Mouse (Mus musculus): Measurements from ENCODE around the gene Dnajb2.

Dnajb2 gene

GRCm38 (mm10) chr1:75248041-75248772 is 12.0 kb downstream of the Dnajb2 start:
- in situ Hi-C loops (cut with MboI, MseI), result no loop called here

GRCm38 (mm10) chr1:75250498-75250897 is 14.3 kb downstream of the Dnajb2 start:
- in situ Hi-C loops (cut with MboI, MseI), result loop anchor here (5.0 kb wide), 3 partner anchors 113 to 198 kb away; partner anchors contain the start of gene Nhej1 (in 1 of the 2)

GRCm38 (mm10) chr1:75251112-75251970 is 15.1 kb downstream of the Dnajb2 start:
- in situ Hi-C loops (cut with MboI, MseI), result loop anchor here (5.0 kb wide), 3 partner anchors 114 to 199 kb away; partner anchors contain the start of gene Nhej1 (in 1 of the 2)

- in situ Hi-C loops (cut with MboI, MseI), result loop anchor here (5.0 kb wide), 3 partner anchors 115 to 200 kb away; partner anchors contain the start of gene Nhej1 (in 1 of the 2)
Observed at GRCm38 (mm10) chr1:75252308-75252707, 16.1 kb downstream of the Dnajb2 start.

- in situ Hi-C loops (cut with MboI, MseI), result loop anchor here (5.0 kb wide), 3 partner anchors 116 to 201 kb away; partner anchors contain the start of gene Nhej1 (in 1 of the 2)
Observed at GRCm38 (mm10) chr1:75253029-75253428, 16.8 kb downstream of the Dnajb2 start.

- in situ Hi-C loops (cut with MboI, MseI), result loop anchor here (5.0 kb wide), 3 partner anchors 117 to 202 kb away; partner anchors contain the start of gene Nhej1 (in 1 of the 2)
Observed at GRCm38 (mm10) chr1:75253849-75254624, 17.8 kb downstream of the Dnajb2 start.

GRCm38 (mm10) chr1:75254625-75255013 is 18.4 kb downstream of the Dnajb2 start:
- in situ Hi-C loops (cut with MboI, MseI), result loop anchor here (5.0 kb wide), 3 partner anchors 117 to 202 kb away; partner anchors contain the start of gene Nhej1 (in 1 of the 2)

- in situ Hi-C loops (cut with MboI, MseI), result no loop called here
Observed at GRCm38 (mm10) chr1:75255516-75256046, 19.4 kb downstream of the Dnajb2 start.

GRCm38 (mm10) chr1:75261278-75261677 is 25.1 kb downstream of the Dnajb2 start:
- in situ Hi-C loops (cut with MboI, MseI), result loop anchor here in 1 of 2 experiments (5.0 kb wide), 1 partner anchor 51 kb away; no protein-coding TSS in a partner anchor

- in situ Hi-C loops (cut with MboI, MseI), result loop anchor here in 1 of 2 experiments (5.0 kb wide), 1 partner anchor 49 kb away; no protein-coding TSS in a partner anchor
Observed at GRCm38 (mm10) chr1:75262969-75263951, 27.1 kb downstream of the Dnajb2 start.

- in situ Hi-C loops (cut with MboI, MseI), result loop anchor here in 1 of 2 experiments (5.0 kb wide), 1 partner anchor 48 kb away; no protein-coding TSS in a partner anchor
Observed at GRCm38 (mm10) chr1:75264091-75264880, 28.1 kb downstream of the Dnajb2 start, which contains the start of gene Ptprn. TSS of gene Ptprn (minus strand) at chr1:75264502.

GRCm38 (mm10) chr1:75277195-75278188 is 41.3 kb downstream of the Dnajb2 start:
- in situ Hi-C loops (cut with MboI, MseI), result loop anchor here (10.0 kb wide), 2 partner anchors 253 to 333 kb away; no protein-coding TSS in a partner anchor

GRCm38 (mm10) chr1:75278228-75278627 is 42.0 kb downstream of the Dnajb2 start, which contains the start of gene Resp18:
TSS of gene Resp18 (minus strand) at chr1:75278415.
- in situ Hi-C loops (cut with MboI, MseI), result loop anchor here (10.0 kb wide), 2 partner anchors 253 to 333 kb away; no protein-coding TSS in a partner anchor

GRCm38 (mm10) chr1:75283017-75283416 is 46.8 kb downstream of the Dnajb2 start:
- in situ Hi-C loops (cut with MboI, MseI), result no loop called here

- in situ Hi-C loops (cut with MboI, MseI), result no loop called here
Observed at GRCm38 (mm10) chr1:75284911-75285310, 48.7 kb downstream of the Dnajb2 start.

- in situ Hi-C loops (cut with MboI, MseI), result no loop called here
Observed at GRCm38 (mm10) chr1:75289376-75289775, 53.2 kb downstream of the Dnajb2 start.

GRCm38 (mm10) chr1:75289888-75290431 is 53.8 kb downstream of the Dnajb2 start:
- in situ Hi-C loops (cut with MboI, MseI), result loop anchor here in 1 of 2 experiments (10.0 kb wide), 1 partner anchor 235 kb away; no protein-coding TSS in a partner anchor
